Mouse (Mus musculus) thymus, postnatal 14 days (tissue): ENCODE data around the gene Litaf.
"Not testable (repeated sequence)": the region's sequence is repeated elsewhere in the genome, so short reads cannot be mapped to it uniquely, and the experiment has no call there.

Experiments
- DNase-seq: peaks from one replicate; pipeline ENCODE4 v3.0.0; 2021

Litaf gene

DNA sequence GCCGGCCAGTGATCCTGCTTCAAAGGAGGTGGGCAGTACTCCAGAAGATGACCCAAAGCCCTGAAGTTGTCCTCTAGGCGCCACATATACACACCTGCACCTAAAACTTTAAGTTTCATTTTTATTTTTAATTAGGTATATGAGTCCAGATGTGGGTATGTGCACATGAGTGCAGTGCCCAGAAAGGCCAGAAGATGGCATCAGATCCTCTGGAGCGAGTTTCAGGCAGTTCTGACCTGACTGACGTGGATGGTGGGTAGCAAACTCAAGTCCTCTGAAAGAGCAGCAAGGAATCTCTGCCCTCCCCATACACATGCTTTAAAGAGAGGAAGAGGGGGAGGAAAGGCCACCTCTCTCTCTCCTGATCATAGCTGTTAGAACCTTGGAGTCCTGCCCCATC is 76.1 kb downstream of the Litaf start:
- peak; percentile 37 for DNase-seq

DNA sequence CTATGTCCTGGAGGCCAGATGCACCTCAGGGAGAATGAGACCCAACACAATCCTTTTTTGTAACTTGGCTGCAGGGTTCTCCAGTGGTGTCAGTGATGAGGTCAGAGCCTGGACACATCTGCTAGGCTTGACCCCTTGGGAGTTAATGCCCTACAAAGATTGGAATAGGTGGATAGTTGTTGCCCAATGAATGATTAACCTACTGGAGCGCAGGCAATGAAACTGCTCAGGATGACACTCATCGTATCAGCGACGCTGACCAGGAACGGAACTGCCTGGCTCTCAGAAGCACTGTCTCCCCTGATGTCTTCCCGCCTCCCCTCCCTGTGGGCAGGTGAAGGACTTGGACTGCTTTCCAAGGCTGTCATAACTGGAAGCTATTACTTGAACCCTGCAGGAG is 76.6 kb downstream of the Litaf start:
- DNase-seq = no peak

DNA sequence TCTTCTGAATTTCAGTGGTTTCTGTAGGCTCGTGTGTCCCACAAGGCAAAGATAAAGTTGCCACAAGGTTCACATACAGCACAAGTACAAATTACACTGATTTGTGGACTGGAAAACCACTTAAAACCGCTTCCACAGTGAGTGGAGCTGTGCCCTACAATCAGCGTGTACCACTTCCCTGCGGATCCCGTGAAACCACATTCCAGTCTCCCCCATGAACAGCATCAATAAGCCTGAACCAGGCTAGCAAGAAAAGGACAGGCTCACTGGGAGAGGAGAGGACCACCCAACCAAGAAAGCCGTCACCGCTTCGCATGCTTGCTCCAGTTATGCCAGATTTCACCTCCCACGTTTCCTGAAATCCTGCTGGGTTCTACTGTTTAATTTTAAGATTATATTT is 77.7 kb downstream of the Litaf start:
- no peak for DNase-seq

DNA sequence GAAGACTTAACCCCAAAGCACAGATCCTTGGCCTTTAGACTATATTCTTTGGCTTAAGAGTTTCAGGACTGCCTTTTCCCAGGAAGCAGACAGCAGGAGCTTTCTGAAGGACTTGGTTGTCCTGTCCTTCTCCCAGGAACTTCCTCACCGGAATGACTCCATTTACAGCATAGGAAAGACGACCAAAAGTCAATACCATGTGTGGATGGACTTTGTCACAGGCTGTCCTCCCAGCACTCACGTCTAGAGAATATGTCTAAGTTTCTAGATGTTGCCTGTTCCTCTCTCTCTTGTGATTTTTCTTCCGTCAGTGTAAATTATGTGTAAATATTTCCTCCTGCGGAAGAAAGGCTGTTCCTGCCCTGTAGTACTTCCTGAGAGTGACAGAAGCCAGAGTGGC is 81.4 kb downstream of the Litaf start:
- DNase-seq = no peak

DNA sequence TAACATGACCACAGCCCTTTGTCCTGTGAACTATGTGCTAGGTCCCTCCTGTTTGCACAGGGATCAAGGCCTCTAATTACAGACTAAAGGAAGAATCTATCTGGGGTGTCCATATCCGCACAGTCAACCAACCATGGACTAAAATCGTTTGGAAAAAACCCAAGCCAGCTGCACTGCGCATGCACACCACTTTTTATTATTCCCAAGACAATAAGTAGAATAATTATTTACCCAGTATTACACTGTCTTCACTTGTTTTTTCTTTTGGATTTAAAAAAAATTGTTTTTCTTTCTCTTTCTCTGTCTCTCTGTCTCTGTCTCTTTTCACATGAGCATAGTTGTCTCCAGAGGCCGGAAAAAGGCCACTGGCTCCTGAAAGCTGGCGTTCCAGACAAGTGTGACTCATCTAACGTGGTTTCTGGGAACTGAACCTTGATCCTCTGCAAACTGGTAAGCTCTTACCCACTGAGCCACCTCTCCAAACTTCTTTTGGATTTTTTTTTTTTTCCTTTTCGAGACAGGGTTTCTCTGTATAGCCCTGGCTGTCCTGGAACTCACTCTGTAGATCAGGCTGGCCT is 84.4 kb downstream of the Litaf start:
- DNase-seq = no peak

DNA sequence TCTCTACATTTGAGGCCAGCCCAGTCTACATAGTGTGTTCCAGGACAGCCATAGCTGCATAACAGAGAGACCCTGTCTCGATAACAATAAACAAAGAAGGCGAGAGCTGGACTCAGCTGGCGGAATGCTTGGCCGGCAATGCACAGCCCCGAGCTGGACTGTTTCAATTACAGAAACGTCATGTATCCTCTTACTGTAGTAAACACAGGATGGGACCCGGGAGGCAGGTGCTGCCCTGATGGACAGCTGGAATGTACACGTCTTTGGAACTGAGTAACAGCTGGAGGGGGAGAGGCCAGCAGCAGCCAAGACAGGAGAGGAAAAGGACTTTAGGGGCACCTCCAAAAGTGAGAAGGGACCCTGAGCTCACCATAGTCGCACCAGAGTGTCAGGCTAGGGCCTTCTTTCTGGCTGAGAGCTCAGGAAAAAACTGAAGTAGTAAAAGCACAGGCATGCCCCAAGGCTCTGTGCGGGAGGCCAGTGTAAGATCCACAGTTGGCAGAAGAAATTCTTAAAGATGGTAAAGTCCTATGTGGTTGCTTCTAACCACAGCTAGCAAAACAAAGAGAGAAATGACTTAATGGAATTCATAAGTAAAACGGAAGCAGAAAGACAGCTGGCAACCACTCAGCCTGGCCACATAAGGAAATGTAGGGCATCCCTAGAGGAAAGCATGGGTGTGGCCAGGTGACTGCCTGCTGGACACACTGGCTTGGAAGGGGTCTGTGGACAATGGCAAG is 86.7 kb downstream of the Litaf start:
- DNase-seq = peak; percentile 14

DNA sequence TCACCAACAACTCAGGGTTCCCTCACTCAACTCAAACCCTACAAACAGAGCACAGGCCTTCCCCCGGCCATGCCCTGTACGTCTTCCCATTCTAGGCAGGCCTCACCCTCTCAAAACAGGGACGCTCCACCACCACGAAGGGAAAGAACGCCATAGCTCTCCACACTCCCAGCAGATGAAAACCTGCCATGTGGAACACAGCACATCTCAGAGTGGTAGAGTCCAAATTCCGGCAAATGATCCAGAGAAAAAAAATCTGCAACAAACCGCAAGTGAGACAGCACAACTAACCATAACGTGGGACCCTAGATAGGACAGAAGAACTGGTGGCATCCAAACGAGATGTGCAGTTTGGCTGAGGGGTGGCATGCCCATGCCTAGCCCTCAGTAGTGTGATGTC is 88.1 kb downstream of the Litaf start:
- no peak for DNase-seq

DNA sequence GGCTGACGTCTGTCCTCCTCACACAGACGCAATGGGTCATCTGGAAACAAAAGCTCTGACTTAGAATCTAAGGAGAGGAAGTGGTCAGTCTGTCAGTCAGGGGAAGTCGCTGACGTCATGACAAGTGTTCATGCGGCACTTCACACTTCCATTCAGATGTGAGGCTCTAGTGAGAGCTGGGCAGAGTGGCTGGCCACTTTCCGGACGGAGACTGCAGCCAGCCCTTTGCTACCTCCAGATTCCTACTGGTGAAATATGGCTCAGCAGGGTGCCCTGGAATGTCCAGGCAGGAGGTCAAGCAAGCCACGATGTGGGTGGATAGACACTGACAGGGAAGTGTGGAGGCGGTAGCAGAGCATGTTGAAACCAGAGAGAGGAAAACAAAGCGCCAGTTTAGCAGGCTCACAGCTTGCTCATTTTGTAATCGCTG is 89.7 kb downstream of the Litaf start:
- DNase-seq = no peak

DNA sequence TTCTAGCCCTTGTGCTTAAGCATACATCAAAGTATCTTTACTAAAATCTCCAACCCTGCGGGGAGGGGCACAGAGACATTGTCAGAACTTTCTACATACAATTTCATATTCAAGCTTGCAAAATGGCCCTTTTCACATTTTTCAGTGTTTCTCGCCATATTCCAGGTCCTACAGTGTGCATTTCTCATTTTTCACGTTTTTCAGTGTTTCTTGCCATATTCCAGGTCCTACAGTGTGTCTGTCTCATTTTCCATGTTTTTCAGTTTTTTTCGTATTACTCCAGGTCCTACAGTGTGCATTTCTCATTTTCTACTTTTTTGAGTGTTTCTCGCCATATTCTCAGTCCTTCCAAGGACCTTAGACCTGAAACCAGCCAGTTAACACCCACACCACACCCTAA is 91.0 kb downstream of the Litaf start:
- no peak for DNase-seq

DNA sequence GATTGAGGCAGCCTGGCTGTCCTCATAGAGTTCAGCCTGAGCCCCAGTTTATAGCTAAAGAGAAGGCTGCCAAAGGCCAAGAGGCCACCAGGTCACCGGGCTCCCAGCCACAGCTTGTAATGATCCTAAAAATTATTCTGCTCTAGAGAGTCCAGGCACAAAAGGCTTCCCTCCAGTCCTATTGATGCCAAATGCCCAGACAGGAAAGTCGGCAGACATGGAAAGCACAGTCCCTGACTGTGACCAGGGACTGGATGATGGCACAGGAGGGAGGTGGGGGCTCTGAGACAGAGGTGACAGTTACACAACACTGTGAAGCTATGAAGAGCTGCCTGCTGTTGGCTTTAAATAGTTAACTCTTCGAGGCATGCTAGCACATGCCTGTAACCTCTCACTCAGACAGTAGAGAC is 91.9 kb downstream of the Litaf start:
- no peak for DNase-seq

DNA sequence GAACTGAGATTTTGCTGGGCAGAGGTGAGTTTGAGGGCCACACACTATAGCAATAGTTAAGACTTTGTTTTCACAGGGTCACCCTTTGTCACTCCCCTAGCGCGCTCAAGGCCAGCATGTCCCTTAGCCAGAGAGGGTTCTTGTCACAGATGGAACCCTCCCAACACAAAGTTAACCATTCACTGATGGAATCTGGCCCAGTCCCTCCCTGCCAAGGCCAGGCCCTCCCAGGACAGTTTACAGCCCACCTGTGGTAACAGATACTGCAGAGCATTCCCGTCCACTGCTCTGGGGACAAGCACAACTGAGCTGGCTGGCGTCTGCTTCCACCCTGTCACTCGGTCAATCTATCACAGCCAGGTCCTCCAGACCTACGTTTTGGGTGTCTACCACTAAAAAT is 93.7 kb downstream of the Litaf start:
- DNase-seq = no peak

DNA sequence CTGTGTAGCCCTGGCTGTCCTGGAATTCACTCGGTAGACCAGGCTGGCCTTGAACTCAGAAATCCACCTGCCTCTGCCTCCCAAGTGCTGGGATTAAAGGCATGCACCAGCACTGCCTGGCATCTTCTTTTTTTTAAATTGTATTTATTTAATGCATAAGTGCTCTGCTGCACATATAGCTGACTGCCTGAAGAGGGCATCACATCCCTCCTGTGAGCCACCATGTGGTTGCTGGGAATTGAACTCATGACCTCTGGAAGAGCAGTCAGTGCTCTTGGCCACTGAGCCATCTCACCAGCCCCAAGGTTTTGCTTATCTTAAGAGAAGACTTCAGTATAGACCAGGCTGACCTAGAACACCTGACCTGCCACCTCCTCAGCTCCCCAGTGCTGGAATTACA is 96.0 kb downstream of the Litaf start:
- DNase-seq = not testable (repeated sequence)

DNA sequence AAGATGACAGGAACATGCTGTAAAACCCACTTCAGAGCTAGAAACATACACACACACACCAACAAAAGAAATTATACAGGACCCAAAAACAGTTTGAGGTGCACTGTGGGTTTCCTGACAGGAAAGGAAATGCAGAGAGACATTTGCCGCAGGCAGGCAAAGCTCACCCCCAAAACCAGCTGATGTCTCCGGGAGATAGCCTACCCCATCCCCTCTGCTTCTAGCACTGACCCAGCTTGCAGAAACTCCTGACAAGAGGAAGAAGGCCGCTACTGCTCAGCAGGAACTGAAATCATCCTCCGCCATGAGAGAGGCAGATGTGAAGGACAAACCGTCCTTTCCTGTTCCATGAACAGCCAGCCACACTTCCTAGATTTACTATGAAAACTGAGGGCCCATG is 96.6 kb downstream of the Litaf start:
- peak; percentile 67 for DNase-seq

DNA sequence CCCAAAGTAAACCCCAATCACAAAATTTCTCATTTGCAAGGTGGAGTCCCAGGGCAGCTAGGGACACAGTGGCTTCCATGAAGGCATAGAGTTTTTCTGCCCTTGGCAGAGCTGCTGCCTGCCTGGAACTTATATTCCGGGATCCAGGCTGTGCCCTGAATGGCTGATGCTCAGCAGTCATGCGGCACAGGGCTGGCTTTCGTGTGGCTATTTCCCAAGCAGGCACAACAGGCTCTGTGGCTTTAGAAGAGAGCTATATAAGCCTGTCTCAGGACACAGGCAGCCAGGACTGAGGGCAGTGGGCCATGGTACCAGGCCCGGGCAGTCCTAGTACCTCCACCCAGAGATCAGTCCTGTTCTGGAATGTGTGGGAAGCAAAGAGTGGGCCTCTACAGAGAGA is 97.7 kb downstream of the Litaf start:
- DNase-seq = no peak

DNA sequence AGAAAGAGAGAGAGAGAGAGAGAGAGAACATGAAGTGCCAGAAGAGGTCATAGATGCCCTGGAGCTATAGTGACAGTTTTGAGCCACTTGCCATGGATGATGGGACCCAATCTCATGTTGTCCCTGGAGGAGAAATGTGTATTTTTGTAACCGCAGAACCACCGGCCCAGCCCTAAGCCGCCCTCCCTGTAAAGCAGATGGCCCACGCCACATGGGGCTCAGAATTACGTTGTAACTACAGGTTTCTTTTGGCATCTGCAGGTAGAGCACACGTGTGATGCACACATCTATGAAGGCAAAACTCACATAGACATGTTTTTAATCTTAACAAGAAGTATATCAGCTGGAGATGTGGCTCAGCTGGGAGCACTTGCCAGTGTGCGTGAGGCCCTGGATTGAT is 98.2 kb downstream of the Litaf start:
- no peak for DNase-seq

DNA sequence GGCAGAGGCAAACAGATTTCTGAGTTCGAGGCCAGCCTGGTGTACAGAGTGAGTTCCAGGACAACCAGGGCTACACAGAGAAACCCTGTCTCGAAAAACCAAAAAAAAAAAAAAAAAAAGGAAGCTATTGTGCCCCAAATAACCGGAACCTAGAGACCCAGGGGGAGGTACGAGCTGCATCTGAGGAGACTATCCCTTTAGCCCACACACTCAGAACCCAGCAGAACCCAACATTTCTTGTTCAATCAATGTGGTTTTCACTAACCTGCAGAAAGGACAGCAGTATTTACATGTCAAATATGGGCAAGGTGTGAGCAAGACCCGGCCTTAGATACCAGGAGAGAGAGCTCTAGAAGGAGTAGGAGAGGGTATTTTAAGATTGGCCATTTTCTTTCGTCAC is 98.9 kb downstream of the Litaf start:
- no peak for DNase-seq

DNA sequence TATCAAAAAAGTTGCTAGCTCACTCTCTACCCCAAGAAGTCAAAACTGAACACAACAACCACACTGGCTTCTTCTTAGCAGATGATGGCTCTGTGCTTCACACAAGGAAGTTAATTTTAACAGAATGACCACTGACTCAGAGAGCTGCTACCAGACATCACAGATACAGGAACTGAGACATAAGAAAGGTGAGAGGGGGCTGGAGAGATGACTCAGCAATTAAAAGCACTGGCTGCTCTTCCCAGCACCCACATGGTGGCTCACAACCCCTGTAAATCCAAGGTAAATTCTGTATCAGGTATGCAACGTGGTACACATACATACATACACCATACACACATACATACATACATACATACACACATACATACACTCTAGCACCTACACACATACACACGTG is 100.9 kb downstream of the Litaf start:
- no peak for DNase-seq

DNA sequence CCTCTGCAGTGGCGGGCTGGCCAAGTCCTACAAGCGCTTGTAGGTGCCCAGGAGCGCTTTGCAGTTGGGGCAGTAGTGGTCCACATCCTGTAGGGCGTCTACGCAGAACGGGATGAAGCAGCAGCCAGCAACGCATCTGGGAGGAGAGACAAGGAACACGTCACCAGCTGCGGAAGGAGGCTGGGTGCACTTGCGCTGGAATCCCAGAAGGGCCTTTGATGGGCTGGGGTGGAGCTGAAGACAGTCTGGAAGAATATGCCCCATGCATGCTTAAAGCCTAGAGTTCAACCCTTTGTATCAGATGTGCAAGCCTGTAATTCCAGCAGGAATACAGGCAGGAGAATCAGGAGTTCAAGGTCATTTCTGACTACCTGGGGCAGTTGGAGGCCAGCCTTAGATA is 105.0 kb downstream of the Litaf start:
- DNase-seq = peak; percentile 7

DNA sequence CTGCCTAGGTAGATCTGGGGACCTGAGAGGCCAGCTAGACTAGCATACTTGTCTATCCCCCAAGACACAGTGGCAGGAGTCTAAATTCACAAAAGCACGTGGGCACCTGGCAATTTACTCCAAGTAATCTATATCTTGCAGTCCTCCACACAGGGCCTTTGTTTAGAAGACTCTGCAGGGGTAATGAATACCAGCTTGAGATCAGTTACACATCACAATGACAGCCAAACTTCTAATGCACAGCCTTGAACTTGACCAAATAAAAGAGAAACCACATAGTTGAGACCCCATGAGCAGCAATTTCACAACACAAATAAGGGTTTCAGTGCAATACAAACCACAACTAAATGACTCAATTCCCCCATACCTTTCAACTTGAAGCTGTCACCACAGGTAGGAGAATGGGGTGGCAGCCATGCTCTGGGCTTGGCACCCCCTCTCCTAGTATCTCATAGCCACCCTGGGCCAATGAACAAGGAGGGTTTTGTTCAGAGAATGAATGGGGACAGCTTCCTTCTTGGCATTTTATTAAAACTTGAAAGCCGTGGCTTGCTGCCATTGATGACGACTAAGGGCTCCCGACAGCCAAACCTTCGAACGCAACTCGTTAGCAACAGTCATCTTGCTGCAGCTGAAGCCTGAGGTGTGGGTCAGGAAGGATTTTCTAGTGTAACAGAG is 107.1 kb downstream of the Litaf start:
- no peak for DNase-seq

DNA sequence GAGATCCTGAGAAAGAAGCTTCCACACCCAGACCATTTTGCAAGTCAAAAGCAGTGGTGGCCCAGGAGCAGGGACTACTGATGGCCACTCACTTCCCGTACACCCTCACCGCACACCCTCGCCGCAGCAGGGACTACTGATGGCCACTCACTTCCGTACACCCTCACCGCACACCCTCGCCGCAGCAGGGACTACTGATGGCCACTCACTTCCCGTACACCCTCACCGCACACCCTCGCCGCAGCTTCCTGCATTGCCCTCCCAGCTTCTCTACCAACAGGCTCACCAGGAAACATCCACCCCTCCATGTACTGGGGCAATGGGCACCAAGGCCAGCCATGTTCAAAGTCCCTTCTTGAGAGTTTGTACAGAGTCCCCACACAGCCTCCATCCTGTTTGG is 107.7 kb downstream of the Litaf start:
- DNase-seq = not testable (repeated sequence)

DNA sequence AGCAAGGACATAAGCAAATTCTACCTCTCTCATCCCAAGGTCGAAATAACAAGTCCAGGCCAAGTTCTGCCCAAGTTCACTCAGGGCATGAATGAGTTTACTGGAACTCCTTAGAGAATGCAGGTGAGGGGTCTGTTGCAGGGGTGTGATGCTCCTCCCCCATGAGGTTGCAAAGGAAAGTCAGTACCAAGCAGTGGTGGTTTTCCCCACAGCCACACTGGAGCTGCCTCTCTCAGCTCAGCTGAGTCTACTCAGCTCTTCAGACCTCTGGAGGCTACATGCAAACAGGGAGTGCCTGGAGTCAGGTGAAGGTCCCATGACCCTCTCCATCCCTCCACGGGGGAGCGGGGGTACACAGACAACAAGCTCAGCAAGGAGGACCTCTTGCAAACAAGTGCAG is 108.2 kb downstream of the Litaf start:
- DNase-seq = no peak

DNA sequence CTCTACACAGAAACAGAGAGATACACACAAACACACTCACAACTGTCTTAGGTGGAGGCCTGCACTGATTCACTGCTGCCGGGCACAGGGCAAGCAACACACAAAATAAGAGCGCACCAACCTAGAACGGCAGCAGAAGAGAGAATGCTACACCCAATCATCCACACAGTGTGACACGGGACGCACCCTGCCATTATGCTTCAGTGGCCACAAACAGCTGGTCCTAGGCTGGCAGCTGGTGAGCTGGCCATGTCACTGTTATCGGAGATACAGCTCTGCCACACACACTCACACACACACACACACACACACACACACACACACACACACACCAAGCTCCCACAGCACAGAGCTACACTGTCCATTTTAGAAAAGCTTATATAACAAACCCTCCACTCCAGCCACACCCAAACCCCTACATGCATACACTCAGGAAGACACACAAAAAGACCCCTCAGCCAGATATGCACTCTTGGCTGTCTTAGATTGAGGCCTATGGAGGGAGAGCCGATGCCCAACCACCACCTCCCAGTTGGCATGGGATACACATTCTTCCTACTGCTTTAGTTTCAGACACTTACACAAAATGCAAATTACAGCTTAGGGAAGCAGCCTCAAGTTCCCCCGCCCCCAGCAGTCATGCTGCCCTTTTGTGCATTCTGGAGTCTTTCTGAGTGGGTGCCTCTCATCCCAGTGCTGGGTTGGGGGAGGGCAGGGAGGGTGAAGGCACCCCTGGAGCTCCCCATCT is 108.8 kb downstream of the Litaf start:
- DNase-seq = no peak

DNA sequence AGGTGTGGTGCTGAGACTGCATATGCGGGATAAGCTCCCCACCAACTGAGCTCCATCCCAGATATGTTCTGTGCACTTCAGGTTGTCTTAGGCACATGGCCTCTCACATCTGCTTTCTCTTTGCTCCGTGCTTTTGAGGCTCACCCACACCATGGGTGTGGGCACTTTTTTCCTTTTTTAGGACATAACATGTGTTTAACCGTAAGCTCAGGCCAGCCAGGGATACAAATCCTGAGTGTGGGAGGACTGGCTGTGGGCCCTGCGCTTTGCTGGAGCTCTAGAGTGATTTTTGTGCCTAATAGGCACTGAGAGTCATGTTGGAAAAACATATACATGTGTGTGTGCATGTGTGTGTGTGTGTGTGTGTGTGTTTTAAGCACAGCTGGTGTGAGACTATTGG is 110.9 kb downstream of the Litaf start:
- no peak for DNase-seq

DNA sequence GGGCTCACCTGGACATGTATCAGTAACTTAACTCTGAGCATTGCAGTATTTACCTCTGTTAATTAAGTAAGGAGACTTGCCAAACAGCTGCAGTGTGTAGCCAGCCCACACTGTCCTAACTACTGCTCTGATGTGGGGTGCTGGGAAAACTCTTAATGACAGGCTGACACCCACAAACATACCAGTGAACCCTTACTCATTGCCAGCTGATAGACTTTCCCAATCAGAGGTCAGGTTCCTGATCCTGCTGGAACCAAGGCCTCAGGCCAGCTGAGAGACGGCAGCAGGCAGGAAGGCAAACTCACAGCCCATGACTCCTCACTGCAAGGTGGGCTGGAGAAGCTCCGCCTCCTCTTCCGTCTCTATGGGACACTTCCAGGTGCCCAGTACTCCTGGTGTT is 113.1 kb downstream of the Litaf start:
- no peak for DNase-seq
